Mouse (Mus musculus) heart, postnatal 25 days (tissue): ENCODE data around the gene Zranb3. TPM values are rescaled to one million over a fixed set of nuclear protein-coding genes. Genes with fewer than 3 reads are reported as not detected.
"Not testable (repeated sequence)": the region's sequence is repeated elsewhere in the genome, so short reads cannot be mapped to it uniquely, and the experiment has no call there.

ENCODE experiments used
- DNase-seq: peaks from one replicate; pipeline ENCODE4 v3.0.0; 2022; ENCODE audit warnings: low spot score
- intact Hi-C: fragments of 180-260 bp; cut with DNase I; formaldehyde crosslinking; loops from one replicate; pipeline ENCODE4 v1.15.1; 2025
- total RNA-seq, 2 experiments: library from RNA; stranded (reverse); gene quantifications; 2 replicates each; pipeline ENCODE4 v1.2.3; 2021

The Zranb3 gene
- total RNA-seq, 2 experiments from 2014 or later = 3.5 to 3.8 TPM

DNA sequence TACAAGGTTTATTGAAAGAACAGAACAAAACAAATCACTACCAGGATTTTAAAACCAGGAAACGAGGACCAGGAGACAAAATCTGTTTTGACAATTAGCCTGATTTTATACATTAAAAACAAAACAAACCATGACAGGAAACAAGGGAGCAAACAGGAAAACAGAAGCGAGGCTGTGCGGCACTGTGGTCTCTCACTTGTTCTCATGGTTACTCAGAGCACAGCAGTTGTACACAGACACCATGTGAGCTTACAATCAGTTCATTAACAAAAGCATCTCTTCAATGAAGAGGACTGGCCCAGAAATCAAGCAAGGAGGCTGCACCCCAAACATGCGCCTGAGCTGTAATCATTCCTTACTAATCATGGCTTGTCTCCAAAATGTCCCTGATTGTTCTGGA lies 148.6 kb downstream of the Zranb3 start:
- intact Hi-C loops, DNase-seq: not testable (repeated sequence)

DNA sequence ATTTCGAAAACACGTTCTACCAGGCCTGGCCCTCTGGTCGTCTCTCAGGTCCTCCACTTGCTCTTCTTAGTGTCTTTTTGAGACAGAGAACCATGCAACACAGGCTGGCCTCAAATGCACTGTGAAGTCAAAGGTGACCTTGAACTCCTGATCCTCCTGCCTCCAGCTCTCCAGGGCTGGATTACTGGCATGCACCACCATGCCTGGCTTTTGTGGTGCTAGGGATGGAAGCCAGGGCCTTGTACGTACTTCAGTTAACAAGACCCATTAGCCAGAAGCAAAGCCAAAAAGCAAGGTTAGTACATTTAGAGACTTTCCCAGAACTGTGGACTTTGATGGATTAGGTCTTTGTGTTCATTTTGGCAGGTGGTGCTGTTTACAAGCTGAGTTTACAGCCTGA lies 150.6 kb downstream of the Zranb3 start:
- no peak for DNase-seq
- intact Hi-C loops = no loop called here

DNA sequence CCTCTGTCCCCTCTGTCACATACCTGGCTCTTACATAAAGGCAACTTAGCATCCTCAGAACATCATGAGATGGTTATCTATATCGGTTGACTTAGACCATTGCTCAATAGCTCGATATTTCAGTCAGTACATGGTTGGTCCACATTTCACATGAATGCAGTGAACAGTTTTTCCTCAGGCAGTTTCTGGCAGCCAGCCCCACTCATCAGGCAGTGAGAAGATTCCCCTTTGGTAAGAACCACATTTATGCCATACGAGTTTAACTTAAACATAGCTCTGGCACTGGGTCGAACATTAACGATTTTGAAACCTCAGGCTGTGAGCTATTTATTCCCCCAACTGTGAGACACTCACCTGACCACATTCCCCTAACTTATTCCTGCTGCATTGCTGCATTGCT lies 154.1 kb downstream of the Zranb3 start:
- no peak for DNase-seq
- intact Hi-C loops = no loop called here

DNA sequence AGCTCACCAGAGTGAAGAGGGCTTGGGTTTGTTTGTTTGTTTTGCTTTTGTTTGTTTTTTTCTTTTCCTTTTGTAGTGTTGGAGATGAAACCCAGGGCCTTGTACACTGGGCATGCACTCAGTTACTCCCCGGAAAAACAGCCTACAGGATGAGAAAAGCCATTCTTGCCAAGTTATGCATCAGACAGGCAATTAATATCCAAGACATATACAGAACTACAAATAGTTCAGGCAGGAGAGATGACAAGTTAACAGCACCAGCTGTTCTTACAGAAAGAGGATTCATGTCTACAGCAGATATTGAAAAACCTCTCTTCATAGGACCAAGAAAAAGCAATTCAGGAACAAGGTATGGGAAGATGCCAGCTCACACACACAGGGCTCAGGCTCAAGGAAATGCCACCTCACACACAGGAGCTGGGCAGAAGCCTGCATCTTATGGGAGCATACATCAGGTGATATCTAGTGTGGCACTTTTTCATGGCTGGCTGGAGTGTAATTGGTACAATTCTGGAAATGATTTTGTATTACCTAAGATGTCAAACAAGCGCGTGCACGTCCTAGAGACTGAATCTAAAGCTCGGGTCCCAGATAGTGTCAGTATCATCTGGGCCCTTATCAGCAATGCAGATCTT lies 156.1 kb downstream of the Zranb3 start:
- DNase-seq = no peak
- intact Hi-C loops = no loop called here

DNA sequence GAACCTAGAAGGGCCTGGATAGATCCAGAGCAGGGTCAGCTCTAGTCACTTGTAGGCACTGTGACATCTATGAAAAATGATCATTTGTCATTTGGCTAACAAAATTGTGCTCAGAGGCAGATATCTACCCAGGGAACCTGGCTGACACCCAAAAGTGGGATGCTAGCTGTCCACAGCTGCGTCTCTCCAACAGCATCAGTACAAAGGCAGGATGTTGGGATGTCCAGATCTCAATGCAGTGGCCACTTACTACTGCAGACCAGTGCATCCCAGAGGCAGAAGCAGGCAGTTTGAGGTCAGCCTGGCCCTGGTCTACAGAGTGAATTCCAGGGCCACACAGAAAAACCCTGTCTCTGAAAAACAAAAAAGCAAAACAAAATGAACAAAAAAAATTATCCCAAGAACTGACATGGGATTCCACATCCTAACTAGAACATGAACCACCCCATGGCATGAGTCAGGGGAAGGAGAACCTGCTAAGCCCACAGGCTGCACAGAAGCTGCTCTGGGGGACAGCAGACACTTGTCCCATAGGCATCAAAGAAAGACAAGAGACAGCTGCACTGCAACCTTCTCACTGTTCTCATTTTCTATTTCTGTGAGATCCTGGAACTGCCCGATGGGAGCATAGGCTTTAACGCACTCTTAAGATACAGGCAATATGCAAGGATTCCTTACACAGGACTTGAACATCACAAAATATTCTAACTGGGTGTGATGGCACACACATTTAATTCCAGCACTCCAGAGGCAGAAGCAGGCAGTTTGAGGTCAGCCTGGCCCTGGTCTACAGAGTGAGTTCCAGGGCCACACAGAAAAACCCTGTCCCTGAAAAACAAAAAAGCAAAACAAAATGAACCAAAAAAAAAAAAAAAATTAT lies 156.9 kb downstream of the Zranb3 start:
- no peak for DNase-seq
- intact Hi-C loops = no loop called here

DNA sequence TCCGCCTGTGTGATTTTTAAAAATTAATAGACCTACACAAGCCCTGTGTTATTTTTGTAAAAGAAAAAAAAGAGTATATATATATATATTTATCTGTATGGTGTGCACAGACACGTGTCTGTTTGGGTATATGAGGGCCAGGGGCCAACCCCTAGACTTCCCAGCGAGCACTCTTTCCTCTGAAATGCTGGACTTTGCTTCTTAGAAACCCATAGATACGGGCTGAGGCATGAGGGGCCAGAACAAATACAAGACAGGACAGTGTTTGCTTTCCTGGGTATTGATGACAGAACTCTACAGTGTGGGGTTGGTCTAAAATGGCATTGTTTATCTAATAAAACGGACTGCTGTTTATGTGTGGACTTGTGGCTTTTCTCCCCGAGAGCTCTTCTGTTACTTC lies 159.3 kb downstream of the Zranb3 start:
- DNase-seq = no peak
- intact Hi-C loops = no loop called here

DNA sequence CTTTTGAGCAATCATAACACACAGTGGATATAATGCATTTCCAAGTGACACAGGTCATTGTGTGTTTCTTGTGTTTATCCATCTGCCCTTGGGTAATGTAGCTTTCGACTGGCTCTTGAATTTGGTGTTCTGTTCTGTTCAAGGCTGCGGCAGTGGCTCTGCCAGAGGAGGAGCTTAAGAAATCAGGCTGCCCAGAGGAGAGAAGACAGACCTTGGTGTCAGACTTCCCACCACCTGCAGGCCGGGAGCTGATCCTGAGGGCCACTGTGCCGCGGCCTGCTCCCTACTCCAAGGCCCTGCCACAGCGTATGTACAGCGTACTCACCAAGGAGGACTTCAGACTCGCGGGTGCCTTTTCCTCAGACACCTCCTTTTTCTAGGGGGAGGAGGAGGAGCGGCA lies 160.6 kb downstream of the Zranb3 start:
- intact Hi-C loops = no loop called here
- no peak for DNase-seq

DNA sequence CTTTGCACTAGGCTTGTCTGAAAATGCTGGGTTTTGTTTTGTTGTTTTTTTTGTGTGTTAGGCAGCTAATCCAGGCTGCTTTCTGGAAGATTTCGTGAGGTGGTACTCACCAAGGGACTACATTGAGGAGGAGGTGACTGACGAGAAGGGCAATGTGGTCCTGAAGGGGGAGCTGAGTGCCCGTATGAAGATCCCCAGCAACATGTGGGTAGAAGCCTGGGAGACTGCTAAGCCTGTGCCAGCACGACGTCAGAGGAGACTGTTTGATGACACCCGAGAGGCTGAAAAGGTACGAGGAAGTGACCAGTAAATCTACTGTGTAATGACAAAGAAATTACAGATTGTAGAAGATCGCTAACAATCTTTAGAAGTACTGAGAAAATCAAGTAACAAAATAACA lies 165.6 kb downstream of the Zranb3 start:
- no peak for DNase-seq

DNA sequence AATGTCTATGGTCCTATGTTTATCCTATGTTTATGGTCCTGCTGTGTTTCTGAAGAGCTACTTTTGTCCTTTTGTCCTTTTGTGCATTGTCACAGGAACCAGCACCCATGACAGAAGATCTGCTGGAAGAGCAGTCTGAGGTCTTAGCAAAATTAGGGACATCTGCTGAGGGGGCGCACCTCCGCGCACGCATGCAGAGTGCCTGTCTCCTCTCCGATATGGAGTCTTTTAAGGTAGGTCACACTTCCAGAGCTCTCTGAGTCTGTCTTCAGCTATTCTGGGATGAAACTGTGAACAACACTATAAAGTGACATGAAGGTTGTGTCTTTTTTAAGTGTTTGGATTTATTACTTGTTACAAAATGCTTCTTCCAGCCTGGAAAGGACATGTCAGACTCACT lies 168.5 kb downstream of the Zranb3 start:
- intact Hi-C loops = no loop called here
- DNase-seq = no peak

More for the DNA sequence above, 165.6 kb downstream of the Zranb3 start:
- intact Hi-C loops = loop anchor here (5.0 kb wide), 1 partner anchor 210 kb away; no protein-coding TSS in a partner anchor

DNA sequence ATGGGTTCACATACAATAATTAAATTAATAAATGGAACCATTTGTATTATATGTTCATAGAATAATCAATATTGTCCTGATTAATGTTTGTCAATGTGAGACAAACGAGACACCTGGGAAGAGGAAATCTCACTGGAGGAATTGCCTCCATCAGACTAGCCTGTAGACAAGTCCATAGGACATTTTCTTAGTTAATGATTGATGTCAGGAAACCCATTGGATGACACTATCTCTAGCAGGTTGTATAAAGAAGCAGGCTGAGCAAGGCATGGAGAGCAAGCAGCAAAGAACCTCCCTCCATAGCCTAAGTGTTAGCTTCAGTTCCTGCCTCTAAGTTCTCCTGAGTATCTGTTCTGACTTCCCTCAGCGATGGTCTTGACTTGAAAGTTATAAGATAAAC lies 169.4 kb downstream of the Zranb3 start:
- no peak for DNase-seq
- intact Hi-C loops = no loop called here

DNA sequence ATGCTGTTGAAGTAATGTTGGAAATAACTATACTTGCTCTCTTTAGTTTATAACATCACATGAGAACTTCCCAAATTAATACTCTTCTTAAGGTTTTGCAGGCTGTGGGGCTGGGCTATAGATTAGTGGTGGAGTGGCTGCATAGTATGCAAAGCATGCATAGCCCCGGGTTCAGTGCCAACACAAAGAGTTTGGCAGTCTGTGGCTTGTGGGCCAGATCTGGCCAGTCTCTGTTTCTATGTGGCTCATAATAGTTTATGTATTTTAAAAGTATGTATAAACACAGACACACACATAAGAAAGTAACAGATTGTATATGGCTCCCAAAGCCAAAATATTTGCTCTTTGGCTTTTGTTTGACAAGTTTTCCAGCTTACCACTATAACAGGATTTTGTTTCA lies 187.0 kb downstream of the Zranb3 start:
- intact Hi-C loops = loop anchor here (10.0 kb wide), 1 partner anchor 91 kb away; no protein-coding TSS in a partner anchor
- no peak for DNase-seq

DNA sequence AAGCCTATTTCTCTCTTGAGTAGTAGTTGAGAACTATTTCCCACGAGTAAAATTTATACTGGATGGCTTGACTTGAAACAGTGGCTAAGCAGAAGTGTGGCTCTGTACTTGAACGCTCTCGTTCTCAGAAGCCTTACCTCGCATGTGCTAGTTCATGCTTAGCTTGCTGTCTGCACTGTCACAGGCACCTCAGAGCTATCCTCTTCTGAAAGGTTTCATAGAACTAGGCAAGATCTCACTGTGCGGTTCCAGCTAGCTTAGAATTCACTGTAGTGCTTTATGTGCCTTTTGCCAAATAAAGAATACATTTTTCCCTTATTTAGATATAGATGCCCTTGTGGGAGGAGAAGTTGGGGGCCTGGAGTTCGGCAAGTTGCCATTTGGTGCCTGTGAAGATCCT lies 187.5 kb downstream of the Zranb3 start:
- DNase-seq = no peak
- intact Hi-C loops = loop anchor here (10.0 kb wide), 1 partner anchor 91 kb away; no protein-coding TSS in a partner anchor

DNA sequence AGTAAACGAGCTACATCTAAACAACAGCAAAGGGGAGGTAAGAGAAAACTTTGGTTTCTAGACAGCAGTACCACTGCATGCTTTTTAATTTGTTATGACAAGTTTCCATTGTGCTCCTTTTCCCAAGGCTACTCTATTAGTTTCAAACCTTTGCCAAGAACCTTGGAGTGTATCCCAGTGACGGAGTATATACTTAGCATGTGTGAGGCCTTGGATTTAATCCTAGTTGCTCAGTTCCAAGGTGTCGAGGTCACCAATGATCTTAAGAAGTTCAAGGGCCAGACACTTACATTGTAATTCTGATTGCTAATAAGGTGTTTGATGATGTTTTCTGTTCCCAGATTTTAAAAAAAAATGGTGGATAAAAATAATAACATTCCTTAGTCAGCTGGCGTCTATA lies 189.7 kb downstream of the Zranb3 start:
- intact Hi-C loops = loop anchor here (10.0 kb wide), 1 partner anchor 88 kb away; no protein-coding TSS in a partner anchor
- no peak for DNase-seq

DNA sequence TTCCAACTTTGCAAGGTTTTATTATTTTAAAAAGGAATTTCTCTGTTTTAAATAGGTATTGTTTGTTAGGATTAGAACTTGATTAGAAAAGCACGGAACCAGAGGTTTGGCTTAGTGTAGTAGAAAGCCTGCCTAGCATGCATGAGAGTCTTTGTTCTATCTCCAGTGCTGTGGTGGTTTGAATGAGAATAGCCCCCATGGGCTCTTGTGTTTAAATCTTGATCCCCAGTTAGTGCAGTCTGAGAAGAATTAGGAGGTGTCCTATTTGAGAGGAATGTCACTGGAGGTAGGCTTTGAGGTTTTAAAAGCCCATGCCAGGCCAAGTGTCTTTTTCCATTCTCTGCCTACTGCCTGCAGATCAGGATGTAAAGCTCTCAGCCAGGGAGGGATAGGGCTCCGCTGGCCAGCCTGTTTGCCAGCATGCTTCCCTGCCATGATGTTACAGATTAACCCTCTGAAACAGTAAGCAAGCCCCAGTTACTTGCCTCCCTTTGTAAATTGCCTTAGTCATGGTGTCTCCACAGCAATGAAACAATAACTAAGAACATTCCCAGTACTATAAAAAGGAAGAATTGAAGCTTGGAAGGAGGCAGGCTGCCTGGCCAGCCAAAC lies 198.0 kb downstream of the Zranb3 start:
- intact Hi-C loops = no loop called here

More for the DNA sequence above, 198.0 kb downstream of the Zranb3 start:
- DNase-seq = no peak

Other genes starting within 250 kb of the Zranb3 start
- gene Map3k19, start 248.0 kb downstream of the Zranb3 start, total RNA-seq = not detected
- 10 to 100 TPM; 35.0 to 38.0 TPM for gene Rab3gap1, start 234.3 kb downstream of the Zranb3 start, total RNA-seq
- 10 to 100 TPM; 50.2 to 51.6 TPM for gene R3hdm1, start 254 bp upstream of the Zranb3 start, total RNA-seq
- 10 to 100 TPM; 33.4 to 37.6 TPM for gene Ubxn4, start 140.9 kb upstream of the Zranb3 start, total RNA-seq
- not detected for gene Lct, start 225.3 kb upstream of the Zranb3 start, total RNA-seq